Mouse (Mus musculus): ENCODE data around the gene Sin3a. TPM values are rescaled to one million over a fixed set of nuclear protein-coding genes. Genes with fewer than 3 reads are reported as not detected.

Sin3a gene
- polyA plus RNA-seq, 1 experiment from 2014 or later = 26.0 TPM

DNA sequence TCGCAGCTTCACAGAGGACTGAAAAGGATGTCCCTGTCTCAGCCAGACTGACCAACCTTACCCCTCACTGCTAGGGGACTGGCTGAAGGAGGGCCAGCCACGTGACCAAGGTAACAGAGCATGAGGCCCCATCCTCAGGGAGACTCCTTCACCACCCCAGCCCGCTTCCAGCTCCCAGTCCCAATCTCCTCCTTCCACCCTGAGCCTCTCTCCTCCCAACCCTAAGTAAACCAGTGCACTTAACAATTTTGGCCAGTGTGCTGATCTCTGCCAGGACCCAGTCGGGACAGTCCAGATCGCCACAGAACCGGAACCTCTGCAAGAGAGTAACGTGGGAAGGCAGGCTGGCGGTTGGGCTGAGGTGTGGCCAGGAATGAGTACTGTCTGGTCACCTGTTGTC lies 85.0 kb downstream of the Sin3a start:
- Histone ChIP-seq H3K27ac (no peak overlapping the region), H3K4me3 (peak overlapping the region; percentile 85; the same call in 1 of the 2 replicates), H3K4me2 (peak overlapping the region; percentile 94), H3K36me3 (peaks cover 19% of the 10 kb centered on the region), H3K9me3 (no peaks in the 10 kb centered on the region), H3K9ac (peak overlapping the region; percentile 86), H3K27me3 (peaks cover 13% of the 10 kb centered on the region; the same call in 1 of the 2 replicates), H3K4me1 (replicated peaks) (peaks cover 22% of the 10 kb centered on the region)
- 89% methylated on average over 8 of the region's 8 CpGs for WGBS
- no peak for ATAC-seq (ENCODE audit: low FRiP score)

- 35% methylated on average over 13 of the region's 13 CpGs for WGBS
- Histone ChIP-seq H3K4me1 (replicated peaks) (peaks cover 22% of the 10 kb centered on the region), H3K4me2 (peak overlapping the region; percentile 94), H3K4me3 (peak overlapping the region; percentile 85), H3K27me3 (peaks cover 16% of the 10 kb centered on the region), H3K36me3 (peaks cover 19% of the 10 kb centered on the region), H3K27ac (peak overlapping the region; percentile 84), H3K9ac (peak overlapping the region; percentile 86), H3K9me3 (no peaks in the 10 kb centered on the region)
- no peak for ATAC-seq (ENCODE audit: low FRiP score)
These were observed 85.7 kb downstream of the Sin3a start for GRCm38 (mm10) chr9:57157499-57157898.

GRCm38 (mm10) chr9:57158013-57158470 lies 86.2 kb downstream of the Sin3a start, which contains the start of gene Commd4:
TSS of gene Commd4 (minus strand) at chr9:57158331.
- WGBS = 1% methylated on average over 24 of the region's 24 CpGs
- H3K27me3 ChIP-seq = peaks cover 18% of the 10 kb centered on the region
- H3K4me1 ChIP-seq (replicated peaks) = peaks cover 22% of the 10 kb centered on the region
- H3K9me3 ChIP-seq = no peaks in the 10 kb centered on the region
- ATAC-seq (ENCODE audit: low FRiP score) = peak; percentile 89
- H3K4me3 ChIP-seq = peak within 1 kb of the TSS; percentile 85
- peak within 1 kb of the TSS; percentile 84 for H3K27ac ChIP-seq
- H3K4me2 ChIP-seq = peak within 1 kb of the TSS; percentile 94
- H3K36me3 ChIP-seq = peaks cover 19% of the 10 kb centered on the region
- peak within 1 kb of the TSS; percentile 86 for H3K9ac ChIP-seq

DNA sequence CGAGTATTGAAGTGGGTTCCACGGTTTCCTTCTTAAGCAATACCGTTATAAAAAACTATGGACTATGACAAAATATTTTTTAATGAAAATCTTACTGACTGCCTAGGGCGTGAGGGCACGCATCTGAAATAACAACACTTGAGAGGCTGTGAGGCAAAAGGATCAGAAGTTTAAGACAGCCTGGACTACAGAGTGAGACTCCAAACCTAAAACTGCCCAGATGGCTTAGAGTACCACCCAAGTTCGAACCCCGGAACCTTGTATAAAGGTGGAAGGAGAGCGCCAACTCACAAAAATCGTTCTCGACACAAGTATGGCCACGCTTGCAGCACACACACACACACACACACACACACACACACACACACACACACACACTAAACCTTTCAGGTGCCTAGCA lies 86.7 kb downstream of the Sin3a start:
- Histone ChIP-seq H3K9ac (peak overlapping the region; percentile 86), H3K36me3 (peaks cover 19% of the 10 kb centered on the region), H3K4me3 (peak overlapping the region; percentile 85), H3K27me3 (peaks cover 18% of the 10 kb centered on the region), H3K27ac (peak overlapping the region; percentile 58; the same call in 1 of the 2 replicates), H3K4me2 (peak overlapping the region; percentile 94), H3K4me1 (replicated peaks) (peaks cover 22% of the 10 kb centered on the region), H3K9me3 (no peaks in the 10 kb centered on the region)
- ATAC-seq (ENCODE audit: low FRiP score) = peak; percentile 57
- 37% methylated on average over 11 of the region's 11 CpGs for WGBS

- Histone ChIP-seq H3K4me3 (no peak overlapping the region), H3K27ac (no peak overlapping the region), H3K36me3 (no peaks in the 10 kb centered on the region), H3K9me3 (no peaks in the 10 kb centered on the region), H3K27me3 (peaks cover 24% of the 10 kb centered on the region), H3K4me2 (no peak overlapping the region), H3K9ac (no peak overlapping the region), H3K4me1 (replicated peaks) (peaks cover 7% of the 10 kb centered on the region)
- no peak for ATAC-seq (ENCODE audit: low FRiP score)
- WGBS = 26% methylated on average over 3 of the region's 3 CpGs
These were observed 90.7 kb downstream of the Sin3a start for GRCm38 (mm10) chr9:57162496-57162895.

DNA sequence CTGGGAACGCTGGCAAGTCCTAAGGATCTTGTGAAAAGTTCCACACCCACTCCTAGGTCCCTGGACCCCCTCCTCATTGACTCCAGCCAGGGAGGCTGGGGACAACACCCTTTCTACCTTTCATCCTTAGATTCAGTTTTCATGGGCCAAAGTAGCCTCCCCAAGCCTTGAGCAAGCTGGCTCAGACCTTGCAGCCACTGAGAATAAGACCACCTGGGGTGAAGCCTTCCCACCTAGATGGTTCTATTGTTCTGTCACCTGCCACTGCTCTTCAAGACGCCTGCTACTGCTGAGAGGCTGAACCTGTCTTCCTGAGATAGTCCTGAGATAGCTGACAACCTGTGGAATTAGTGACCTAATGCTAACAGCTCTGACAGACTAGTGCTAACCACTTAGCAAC lies 91.3 kb downstream of the Sin3a start:
- H3K27me3 ChIP-seq = peaks cover 24% of the 10 kb centered on the region

DNA sequence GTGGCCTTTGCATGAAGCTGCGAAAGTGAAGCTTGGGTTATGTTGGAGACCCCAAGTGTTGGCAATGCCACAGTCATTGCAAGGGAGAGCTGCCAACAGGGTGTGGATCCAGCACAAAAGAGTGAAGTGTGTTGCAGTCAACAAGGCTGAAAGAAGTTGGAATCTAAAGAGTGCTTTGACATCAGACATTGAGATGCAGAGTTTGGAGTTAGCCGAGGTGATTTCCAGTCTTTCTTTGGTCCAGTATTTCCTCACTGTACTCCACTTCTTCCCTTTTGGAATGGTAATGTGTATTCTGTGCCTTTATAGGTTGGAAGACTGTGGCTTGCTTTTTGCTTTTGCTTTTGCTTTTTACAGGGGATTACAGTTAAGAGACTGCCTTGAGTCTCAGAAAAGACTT lies 94.3 kb downstream of the Sin3a start:
- Histone ChIP-seq H3K9me3 (no peaks in the 10 kb centered on the region), H3K4me3 (no peak overlapping the region), H3K27ac (no peak overlapping the region), H3K4me1 (replicated peaks) (no peaks in the 10 kb centered on the region), H3K27me3 (peaks cover 13% of the 10 kb centered on the region; the same call in 1 of the 2 replicates), H3K36me3 (no peaks in the 10 kb centered on the region), H3K9ac (no peak overlapping the region), H3K4me2 (no peak overlapping the region)
- ATAC-seq (ENCODE audit: low FRiP score) = no peak
- WGBS = 90% methylated on average over 2 of the region's 2 CpGs

More for the DNA sequence above, 91.3 kb downstream of the Sin3a start:
- Histone ChIP-seq H3K4me1 (replicated peaks) (peaks cover 5% of the 10 kb centered on the region; the same call in 1 of the 2 replicates), H3K27ac (no peak overlapping the region), H3K9ac (no peak overlapping the region; the same call in 1 of the 2 replicates), H3K36me3 (no peaks in the 10 kb centered on the region), H3K4me2 (no peak overlapping the region), H3K4me3 (no peak overlapping the region), H3K9me3 (no peaks in the 10 kb centered on the region)
- 53% methylated on average over 2 of the region's 2 CpGs for WGBS
- ATAC-seq (ENCODE audit: low FRiP score) = no peak

DNA sequence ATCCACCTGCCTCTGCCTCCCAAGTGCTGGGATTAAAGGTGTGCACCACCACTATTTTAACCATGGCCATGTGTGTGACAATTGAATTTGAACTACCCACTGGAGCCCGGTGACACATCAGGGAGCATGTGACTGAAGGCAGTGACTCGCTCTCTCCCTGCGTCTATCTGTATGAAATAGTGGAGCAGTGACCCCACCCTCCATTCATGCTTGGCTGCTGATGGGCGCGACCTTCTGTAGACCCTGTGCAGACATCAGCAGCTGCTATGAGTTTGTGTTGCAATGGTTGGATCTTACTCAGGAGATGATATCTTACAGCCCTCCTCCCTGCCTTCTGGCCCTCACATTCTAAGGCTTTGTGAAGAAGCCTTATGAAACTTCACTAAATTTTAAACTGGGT lies 96.6 kb downstream of the Sin3a start:
- 82% methylated on average over 5 of the region's 5 CpGs for WGBS
- Histone ChIP-seq H3K4me1 (replicated peaks) (no peaks in the 10 kb centered on the region), H3K9ac (no peak overlapping the region), H3K36me3 (no peaks in the 10 kb centered on the region), H3K4me2 (no peak overlapping the region), H3K27ac (no peak overlapping the region), H3K4me3 (no peak overlapping the region), H3K27me3 (0 out of 2 replicates have a peak, but pooled peaks cover 9% of the 10 kb centered on the region), H3K9me3 (no peaks in the 10 kb centered on the region)
- ATAC-seq (ENCODE audit: low FRiP score) = no peak

Other genes starting within 250 kb of the Sin3a start
- 0.18 TPM in 1 of 2 replicates, not detected in the other for gene Odf3l1, start 207.4 kb upstream of the Sin3a start, polyA plus RNA-seq (2015; fragmentation: Nextera tagmentation; extraction: Ambion mirVana)
- gene Cspg4, start 207.0 kb upstream of the Sin3a start, polyA plus RNA-seq (2015; fragmentation: Nextera tagmentation; extraction: Ambion mirVana) = 4.2 and 5.2 TPM in 2 replicates
- 2.9 and 3.7 TPM in 2 replicates for gene Snx33, start 143.7 kb upstream of the Sin3a start, polyA plus RNA-seq (2015; fragmentation: Nextera tagmentation; extraction: Ambion mirVana)
- 74.5 and 74.8 TPM in 2 replicates for gene Imp3, start 134.6 kb upstream of the Sin3a start, polyA plus RNA-seq (2015; fragmentation: Nextera tagmentation; extraction: Ambion mirVana)
- 28.5 and 31.5 TPM in 2 replicates for gene Snupn, start 121.2 kb upstream of the Sin3a start, polyA plus RNA-seq (2015; fragmentation: Nextera tagmentation; extraction: Ambion mirVana)
- gene Ptpn9, start 77.1 kb upstream of the Sin3a start, polyA plus RNA-seq (2015; fragmentation: Nextera tagmentation; extraction: Ambion mirVana) = 22.7 and 23.1 TPM in 2 replicates
- 66.7 and 82.1 TPM in 2 replicates for gene Man2c1, start 58.6 kb downstream of the Sin3a start, polyA plus RNA-seq (2015; fragmentation: Nextera tagmentation; extraction: Ambion mirVana)
- 9.1 and 11.0 TPM in 2 replicates for gene Neil1, start 76.3 kb downstream of the Sin3a start, polyA plus RNA-seq (2015; fragmentation: Nextera tagmentation; extraction: Ambion mirVana)
- gene Commd4, start 86.3 kb downstream of the Sin3a start, polyA plus RNA-seq (2015; fragmentation: Nextera tagmentation; extraction: Ambion mirVana) = 163 and 171 TPM in 2 replicates
- not detected in 2 replicates for gene Trcg1, start 164.5 kb downstream of the Sin3a start, polyA plus RNA-seq (2015; fragmentation: Nextera tagmentation; extraction: Ambion mirVana)
- gene 1700017B05Rik, start 190.6 kb downstream of the Sin3a start, polyA plus RNA-seq (2015; fragmentation: Nextera tagmentation; extraction: Ambion mirVana) = 3.8 and 5.4 TPM in 2 replicates